Mouse (Mus musculus) hindbrain, embryonic 16.5 days (tissue): ENCODE measurements at regions not wholly inside any gene's neighbourhood (a gene's known extent, or its start where the extent isn't known, plus 50 kb on each side); places are given as distances from the start of the nearest gene placed in this dataset.

Experiments used
- ATAC-seq: fragments of 200-750 bp; cut with Nextera tagmentation; 2 replicates; pipeline ENCODE4 v1.8.0; 2017; ENCODE audit warnings: moderate TSS enrichment, moderate library complexity
- H3K27ac ChIP-seq: fragments of 300-500 bp; sonication (generic); 2 replicates; pipeline ENCODE4 v1.5.1; 2014; ENCODE audit warnings: low read depth, mild to moderate bottlenecking, control low read depth, low read length, moderate library complexity
- H3K27me3 ChIP-seq: fragments of 300-500 bp; sonication (generic); replicated peaks from 2 replicates; pipeline ENCODE4 v1.6.1; 2014; ENCODE audit warnings: low read length; ENCODE audit not compliant: control insufficient read depth, insufficient read depth
- H3K36me3 ChIP-seq: fragments of 300-500 bp; sonication (generic); 2 replicates; pipeline ENCODE4 v1.6.1; 2014; ENCODE audit warnings: mild to moderate bottlenecking, low read length, moderate library complexity, mixed read lengths; ENCODE audit not compliant: control insufficient read depth, insufficient read depth
- H3K4me1 ChIP-seq: fragments of 300-500 bp; sonication (generic); 2 replicates; pipeline ENCODE4 v1.6.1; 2014; ENCODE audit warnings: low read depth, low read length; ENCODE audit not compliant: control insufficient read depth, insufficient read depth
- H3K4me2 ChIP-seq: fragments of 300-500 bp; sonication (generic); 2 replicates; pipeline ENCODE4 v1.6.1; 2014; ENCODE audit warnings: mild to moderate bottlenecking, low read length, control low read depth, moderate library complexity
- H3K4me3 ChIP-seq: fragments of 300-500 bp; sonication (generic); 2 replicates; pipeline ENCODE4 v1.5.1; 2014; ENCODE audit warnings: mild to moderate bottlenecking, low read length, control low read depth, moderate library complexity
- H3K9ac ChIP-seq: fragments of 300-500 bp; sonication (generic); 2 replicates; pipeline ENCODE4 v1.6.1; 2014; ENCODE audit warnings: low read depth, mild to moderate bottlenecking, control low read depth, low read length, moderate library complexity
- H3K9me3 ChIP-seq: fragments of 300-500 bp; sonication (generic); 2 replicates; pipeline ENCODE4 v1.6.1; 2014; ENCODE audit warnings: mild to moderate bottlenecking, low read length, moderate library complexity; ENCODE audit not compliant: control insufficient read depth
- WGBS: fragments of 180-500 bp; shearing (Covaris S2); extraction: QIAGEN DNeasy Blood & Tissue Kit; methylation state at CpG from one replicate; pipeline ENCODE4 v1.1.7; 2014; 5-methylcytosine and 5-hydroxymethylcytosine counted together

- H3K36me3 ChIP-seq = no peaks in the 10 kb centered on the region
- no peak overlapping the region for H3K4me3 ChIP-seq
- no peak overlapping the region for H3K4me2 ChIP-seq
- ATAC-seq = no peak
- no peak overlapping the region for H3K27ac ChIP-seq
- H3K27me3 ChIP-seq = no peaks in the 10 kb centered on the region
- H3K9me3 ChIP-seq = no peaks in the 10 kb centered on the region
- H3K4me1 ChIP-seq = no peaks in the 10 kb centered on the region
- no peak overlapping the region for H3K9ac ChIP-seq
- WGBS = 97% methylated on average over 9 of the region's 9 CpGs
These were observed 93.0 kb downstream of the Erv3 start for GRCm38 (mm10) chr2:131766500-131766899.

GRCm38 (mm10) chr2:131761507-131761906 lies 98.0 kb downstream of the Erv3 start:
- H3K4me2 ChIP-seq = no peak overlapping the region
- no peaks in the 10 kb centered on the region for H3K36me3 ChIP-seq
- H3K4me3 ChIP-seq = no peak overlapping the region
- H3K4me1 ChIP-seq = no peaks in the 10 kb centered on the region
- 86% methylated on average over 2 of the region's 2 CpGs for WGBS
- ATAC-seq = no peak
- H3K9me3 ChIP-seq = no peaks in the 10 kb centered on the region
- H3K27me3 ChIP-seq = no peaks in the 10 kb centered on the region
- H3K27ac ChIP-seq = no peak overlapping the region
- H3K9ac ChIP-seq = no peak overlapping the region

- no peak overlapping the region for H3K4me2 ChIP-seq
- H3K9me3 ChIP-seq = no peaks in the 10 kb centered on the region
- H3K27ac ChIP-seq = no peak overlapping the region
- no peak overlapping the region for H3K4me3 ChIP-seq
- no peak for ATAC-seq
- no peaks in the 10 kb centered on the region for H3K36me3 ChIP-seq
- H3K27me3 ChIP-seq = no peaks in the 10 kb centered on the region
- 67% methylated on average over 7 of the region's 7 CpGs for WGBS
- H3K9ac ChIP-seq = no peak overlapping the region
- no peaks in the 10 kb centered on the region for H3K4me1 ChIP-seq
These were observed 102.2 kb downstream of the Erv3 start for GRCm38 (mm10) chr2:131757183-131757903.

GRCm38 (mm10) chr2:131755107-131755506 lies 104.4 kb downstream of the Erv3 start:
- Histone ChIP-seq H3K4me3 (no peak overlapping the region), H3K36me3 (no peaks in the 10 kb centered on the region), H3K27ac (no peak overlapping the region), H3K4me1 (no peaks in the 10 kb centered on the region), H3K9ac (no peak overlapping the region), H3K4me2 (no peak overlapping the region), H3K9me3 (no peaks in the 10 kb centered on the region), H3K27me3 (no peaks in the 10 kb centered on the region)
- no peak for ATAC-seq
- WGBS = 57% methylated on average over 2 of the region's 2 CpGs

- Histone ChIP-seq H3K4me2 (no peak overlapping the region), H3K27me3 (no peaks in the 10 kb centered on the region), H3K9ac (no peak overlapping the region), H3K9me3 (no peaks in the 10 kb centered on the region), H3K27ac (no peak overlapping the region), H3K4me3 (no peak overlapping the region), H3K36me3 (no peaks in the 10 kb centered on the region), H3K4me1 (no peaks in the 10 kb centered on the region; the same call in 1 of the 2 replicates)
- ATAC-seq = no peak
- WGBS = 66% methylated on average over 2 of the region's 2 CpGs
These were observed 106.1 kb downstream of the Erv3 start for GRCm38 (mm10) chr2:131753436-131753835.

GRCm38 (mm10) chr2:131750679-131751078 lies 108.9 kb downstream of the Erv3 start:
- WGBS = 62% methylated on average over 6 of the region's 6 CpGs
- no peak overlapping the region for H3K27ac ChIP-seq
- H3K9ac ChIP-seq = no peak overlapping the region
- H3K9me3 ChIP-seq = no peaks in the 10 kb centered on the region
- H3K27me3 ChIP-seq = no peaks in the 10 kb centered on the region
- H3K36me3 ChIP-seq = no peaks in the 10 kb centered on the region
- no peaks in the 10 kb centered on the region; the same call in 1 of the 2 replicates for H3K4me1 ChIP-seq
- H3K4me3 ChIP-seq = no peak overlapping the region
- no peak for ATAC-seq
- H3K4me2 ChIP-seq = no peak overlapping the region

GRCm38 (mm10) chr2:131750206-131750605 lies 109.3 kb downstream of the Erv3 start:
- Histone ChIP-seq H3K4me2 (no peak overlapping the region), H3K9ac (no peak overlapping the region), H3K4me1 (no peaks in the 10 kb centered on the region; the same call in 1 of the 2 replicates), H3K9me3 (no peaks in the 10 kb centered on the region), H3K27ac (no peak overlapping the region), H3K27me3 (no peaks in the 10 kb centered on the region), H3K4me3 (no peak overlapping the region), H3K36me3 (no peaks in the 10 kb centered on the region)
- 81% methylated on average over 4 of the region's 4 CpGs for WGBS
- no peak for ATAC-seq

- H3K27ac ChIP-seq = no peak overlapping the region
- no peak overlapping the region for H3K4me2 ChIP-seq
- WGBS = 79% methylated on average over 3 of the region's 3 CpGs
- no peaks in the 10 kb centered on the region; the same call in 1 of the 2 replicates for H3K4me1 ChIP-seq
- H3K36me3 ChIP-seq = no peaks in the 10 kb centered on the region
- ATAC-seq = no peak
- no peaks in the 10 kb centered on the region for H3K9me3 ChIP-seq
- H3K4me3 ChIP-seq = no peak overlapping the region
- H3K9ac ChIP-seq = no peak overlapping the region
- no peaks in the 10 kb centered on the region for H3K27me3 ChIP-seq
These were observed 109.8 kb downstream of the Erv3 start for GRCm38 (mm10) chr2:131749746-131750145.

- H3K9me3 ChIP-seq = no peaks in the 10 kb centered on the region
- no peak for ATAC-seq
- no peak overlapping the region; the same call in 1 of the 2 replicates for H3K4me2 ChIP-seq
- H3K4me3 ChIP-seq = no peak overlapping the region
- H3K9ac ChIP-seq = no peak overlapping the region
- H3K27me3 ChIP-seq = no peaks in the 10 kb centered on the region
- no peak overlapping the region for H3K27ac ChIP-seq
- no peaks in the 10 kb centered on the region; the same call in 1 of the 2 replicates for H3K4me1 ChIP-seq
- H3K36me3 ChIP-seq = no peaks in the 10 kb centered on the region
- WGBS = 41% methylated on average over 10 of the region's 10 CpGs
These were observed 110.8 kb downstream of the Erv3 start for GRCm38 (mm10) chr2:131748791-131749190.
